Mouse (Mus musculus): ENCODE measurements around the gene Hint2.

Gene Hint2

DNA sequence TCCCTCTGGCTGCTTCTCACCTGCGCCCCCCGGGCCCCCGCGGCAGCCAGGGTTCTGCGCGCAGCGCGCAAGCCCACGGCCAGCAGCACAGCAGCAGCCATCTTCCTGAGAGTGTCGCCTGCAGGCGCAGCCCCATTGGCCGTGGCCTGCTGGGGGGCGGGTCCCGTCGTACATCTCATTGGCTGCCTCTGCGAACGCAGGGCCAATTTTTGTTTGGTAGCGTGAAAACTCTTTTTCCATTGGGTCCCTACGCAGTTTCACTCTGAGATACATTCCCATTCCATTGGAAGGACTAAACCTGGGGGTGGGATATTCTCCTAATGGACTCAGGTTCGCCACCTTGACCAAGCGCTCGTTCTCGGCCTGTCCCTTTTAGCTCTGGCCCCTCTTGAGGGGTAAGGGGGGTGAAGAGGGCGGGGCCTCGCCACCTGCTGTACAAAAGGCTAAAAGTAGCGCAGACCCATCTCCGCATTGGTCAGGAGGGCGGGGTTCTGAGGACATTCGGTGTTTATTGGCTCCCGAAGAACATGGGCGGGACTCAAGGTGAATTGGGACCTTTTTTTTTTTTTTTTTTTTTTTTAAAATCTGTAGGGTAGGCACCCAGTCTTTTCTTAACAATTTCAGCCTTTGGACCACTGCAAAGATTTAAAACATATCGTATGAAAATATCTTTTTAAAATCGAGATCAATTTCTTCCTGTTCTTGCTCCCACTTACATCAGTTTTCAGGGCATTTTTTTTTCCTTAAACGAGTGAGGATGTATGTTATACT is at the start of gene Hint2:
Hint2 (minus strand) TSS at position 128 of the 771 bp plus-strand sequence.
- peak; percentile 96 for DNase-seq

DNA sequence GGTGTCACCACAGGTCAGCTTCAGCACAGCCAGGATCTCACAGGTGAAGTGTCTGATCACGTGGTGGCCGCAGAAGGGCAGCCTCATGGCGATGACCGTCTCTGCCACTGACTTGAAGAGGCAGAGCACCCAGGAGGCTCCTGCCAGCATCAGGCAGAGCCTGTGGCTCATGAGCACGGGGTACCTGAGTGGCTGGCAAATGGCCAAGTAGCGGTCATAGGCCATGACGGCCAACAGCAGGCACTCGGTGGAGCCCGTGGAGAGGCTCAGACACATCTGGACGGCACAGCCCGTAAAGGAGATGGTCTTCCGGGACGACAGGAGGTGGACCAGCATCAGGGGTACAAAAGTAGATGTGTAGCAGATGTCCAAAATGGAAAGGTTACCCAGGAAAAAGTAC is 49.7 kb upstream of the Hint2 start:
- no peak for DNase-seq

- DNase-seq = no peak
Observed at GRCm38 (mm10) chr4:43703851-43704250, 47.6 kb upstream of the Hint2 start.

DNA sequence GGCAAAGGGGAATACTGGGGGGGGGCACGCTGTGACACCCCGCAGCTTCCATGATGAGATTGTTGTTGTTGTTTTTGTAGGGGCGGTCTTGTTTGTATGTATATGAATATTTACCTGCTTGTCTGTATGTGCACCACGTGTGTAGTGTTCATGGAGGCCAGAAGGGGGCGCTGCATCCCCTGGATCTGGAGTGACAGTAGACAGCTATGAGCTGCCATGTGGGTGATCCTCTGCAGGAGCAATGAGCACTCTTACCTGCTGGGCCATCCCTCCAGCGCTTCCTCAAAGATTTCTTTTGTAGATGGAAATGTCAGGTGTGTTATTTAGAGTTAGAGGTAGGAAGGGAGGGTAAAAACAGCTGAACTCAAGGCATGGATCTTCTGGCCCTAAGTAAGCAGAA is 47.2 kb upstream of the Hint2 start:
- no peak for DNase-seq

- no peak for DNase-seq
Observed at GRCm38 (mm10) chr4:43700707-43701106, 44.4 kb upstream of the Hint2 start, which contains the start of gene Olfr70. Gene Olfr70, minus strand, starts transcription at chr4:43700807.

DNA sequence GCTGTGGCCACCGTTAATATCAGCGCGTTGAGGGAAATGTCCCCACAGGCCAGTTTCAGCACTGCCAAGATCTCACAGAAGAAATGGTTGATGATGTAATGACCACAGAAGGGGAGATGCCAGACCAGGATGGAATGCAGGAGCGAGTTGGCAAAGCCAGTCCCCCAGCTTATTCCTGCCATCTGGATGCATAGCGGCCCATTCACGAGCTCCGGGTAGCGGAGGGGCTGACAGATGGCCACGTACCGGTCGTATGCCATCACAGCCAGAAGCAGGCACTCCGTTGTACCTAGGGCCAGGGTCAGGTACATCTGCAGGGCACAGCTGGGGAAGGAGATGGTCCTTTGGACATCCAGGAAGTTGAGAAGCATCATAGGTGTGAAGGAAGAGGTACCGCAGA is 40.3 kb upstream of the Hint2 start:
- no peak for DNase-seq

GRCm38 (mm10) chr4:43695249-43695671 is 39.0 kb upstream of the Hint2 start:
- no peak for DNase-seq

- DNase-seq = no peak
Observed at GRCm38 (mm10) chr4:43694439-43695248, 38.4 kb upstream of the Hint2 start.

- DNase-seq = no peak
Observed at GRCm38 (mm10) chr4:43693806-43694241, 37.6 kb upstream of the Hint2 start.

DNA sequence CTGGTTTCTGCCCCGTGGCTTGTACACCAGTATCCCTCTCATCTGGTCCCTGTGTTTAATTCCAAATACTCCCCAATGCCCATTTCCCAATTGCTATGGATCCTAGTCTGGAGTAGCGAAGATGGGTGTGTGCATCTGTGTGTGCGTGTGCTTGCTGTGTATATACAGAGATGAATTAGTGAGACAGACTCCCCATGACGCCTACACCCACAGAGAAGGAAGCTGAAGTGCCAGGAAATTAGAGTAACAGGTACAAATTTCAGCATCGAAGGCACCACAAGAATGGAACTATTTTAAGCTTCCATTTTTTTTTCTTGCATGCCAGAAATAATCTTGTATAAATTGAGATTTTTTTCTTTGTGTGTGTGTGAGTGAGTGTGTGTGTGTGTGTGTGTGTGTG is 34.8 kb upstream of the Hint2 start:
- peak; percentile 27 for DNase-seq

- DNase-seq = no peak
Observed at GRCm38 (mm10) chr4:43690021-43690420, 33.8 kb upstream of the Hint2 start.

DNA sequence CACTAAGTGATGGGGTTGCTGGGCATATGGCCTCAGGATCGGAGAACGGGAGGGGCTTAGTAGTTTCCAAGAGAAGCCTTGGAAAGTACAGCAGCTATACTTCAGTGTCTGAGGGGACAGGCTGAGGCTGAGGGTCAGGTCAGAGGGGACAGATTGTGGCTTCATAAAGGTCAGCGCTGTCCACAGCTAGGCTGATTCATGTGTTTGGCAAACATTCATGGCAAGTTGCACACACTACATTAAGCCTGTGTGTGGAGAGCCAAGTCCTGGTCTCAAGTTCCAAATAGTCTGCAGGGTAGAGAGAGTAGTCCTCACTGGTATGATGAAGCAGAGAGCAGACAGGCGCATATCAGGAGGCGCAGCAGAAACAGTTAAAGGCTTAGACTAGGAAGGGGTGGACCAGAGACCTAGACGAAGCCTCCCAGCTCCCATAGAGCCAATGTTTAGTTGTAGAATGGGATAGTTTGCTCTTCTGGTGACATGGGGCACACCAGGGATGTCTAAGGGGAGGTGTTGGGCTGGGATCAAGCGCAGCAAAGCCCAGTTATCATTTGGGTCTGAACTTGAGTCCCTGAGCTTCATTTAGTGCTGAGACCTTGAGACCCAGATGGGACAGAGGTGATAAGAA is 23.3 kb upstream of the Hint2 start:
- no peak for DNase-seq

DNA sequence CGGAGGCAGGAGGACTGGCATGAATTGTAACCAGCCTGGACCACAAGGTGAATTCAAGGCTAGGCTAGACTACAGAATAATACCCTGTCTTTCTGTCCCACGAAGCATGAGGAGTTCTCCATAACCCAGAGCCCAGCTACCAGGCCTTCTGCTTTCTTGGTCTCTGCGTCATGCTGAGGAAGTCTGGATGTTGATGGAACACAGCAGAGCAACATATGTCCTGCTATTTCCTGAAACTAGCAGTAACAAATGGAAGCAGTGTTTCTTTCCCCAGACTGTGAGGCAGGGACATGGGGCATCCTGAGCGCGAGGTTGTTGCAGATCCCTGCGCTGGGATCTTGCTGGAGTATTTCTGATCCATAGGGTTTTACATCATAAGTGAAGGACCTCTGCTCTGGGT is 22.3 kb upstream of the Hint2 start:
- no peak for DNase-seq

DNA sequence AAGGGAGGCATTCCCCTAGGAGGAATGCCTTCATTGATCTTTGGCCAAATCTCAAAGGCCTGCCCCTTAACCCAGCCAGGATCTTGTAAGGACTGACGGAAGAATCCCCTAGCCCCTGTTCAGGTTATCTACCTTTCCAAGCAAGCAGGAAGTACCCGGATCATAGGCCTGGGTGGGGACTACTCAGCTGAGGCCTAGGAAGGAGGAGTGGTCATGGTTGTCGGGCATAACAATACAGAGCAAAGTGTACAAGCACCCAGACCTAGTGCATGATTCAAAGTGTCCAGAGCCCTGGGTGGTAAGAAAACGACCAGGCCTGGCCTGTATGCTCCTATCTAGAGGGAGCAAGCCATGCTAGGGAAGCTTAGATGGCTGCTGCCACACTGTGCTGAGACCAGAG is 19.3 kb upstream of the Hint2 start:
- no peak for DNase-seq

GRCm38 (mm10) chr4:43674974-43675373 is 18.7 kb upstream of the Hint2 start:
- no peak for DNase-seq

DNA sequence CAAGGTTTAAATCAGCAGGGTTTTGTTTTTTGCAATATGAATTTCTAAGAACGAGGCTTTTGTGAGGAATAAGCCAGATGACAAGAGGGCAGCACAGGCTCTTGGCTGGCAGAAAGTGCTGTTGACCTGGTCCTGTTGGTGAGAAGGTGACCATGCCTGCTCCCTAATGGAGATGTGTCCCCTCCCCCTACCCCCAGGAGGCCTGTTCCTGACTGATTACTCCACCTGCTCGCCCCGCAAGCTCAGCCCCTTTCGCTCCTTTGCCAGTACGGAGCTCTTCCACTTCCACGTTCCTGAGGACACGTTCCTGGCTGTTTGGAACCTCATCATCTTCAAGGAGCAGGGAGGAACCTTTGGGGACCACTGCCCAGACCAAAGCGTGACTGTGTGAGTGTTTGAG is 17.4 kb upstream of the Hint2 start:
- DNase-seq = no peak

DNA sequence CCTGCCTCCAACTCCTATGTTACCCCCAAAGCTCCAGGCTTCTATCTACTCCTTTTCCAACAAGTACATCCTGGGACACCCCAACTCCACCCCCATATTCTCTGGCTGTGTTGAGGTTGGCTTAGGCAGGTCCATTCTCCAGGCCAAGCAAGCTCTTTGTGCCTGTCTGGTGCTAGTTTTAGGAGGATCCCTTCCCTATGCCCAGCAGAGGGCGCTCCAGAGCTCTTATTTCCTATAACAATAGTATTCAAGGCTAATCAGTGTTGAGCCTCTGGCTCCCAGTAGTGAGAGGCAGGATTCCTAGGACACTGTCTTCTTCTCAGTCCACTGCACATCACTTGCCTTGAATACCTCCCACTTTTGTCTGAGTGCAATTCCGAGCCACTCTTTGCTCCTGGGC is 15.8 kb upstream of the Hint2 start:
- peak; percentile 84 for DNase-seq

DNA sequence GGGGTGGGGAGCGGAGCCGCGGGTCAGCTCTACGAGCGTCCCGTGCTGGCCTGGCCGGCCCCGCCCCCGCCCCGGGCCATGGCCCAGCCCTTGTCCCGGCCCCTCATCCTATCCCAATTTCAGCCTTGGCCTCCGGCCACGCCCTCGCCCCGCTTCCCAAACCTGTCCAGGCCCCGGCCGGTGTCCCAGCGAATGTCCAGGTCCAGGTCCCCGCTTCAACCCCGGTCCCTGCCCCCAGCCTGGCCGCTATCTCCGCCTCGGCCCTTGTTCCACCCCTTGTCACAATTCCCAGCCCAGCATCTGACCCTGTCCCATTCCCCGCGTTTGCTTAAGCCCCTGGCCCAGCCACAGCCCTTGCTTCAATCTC is 13.1 kb upstream of the Hint2 start:
- peak; percentile 38 for DNase-seq

- DNase-seq = peak; percentile 93
Observed at GRCm38 (mm10) chr4:43668782-43669427, 12.6 kb upstream of the Hint2 start, which contains the start of the genes Tmem8b and Fam221b. Gene Tmem8b, plus strand, starts transcription at chr4:43668971. Gene Fam221b, minus strand, starts transcription at chr4:43669145.

GRCm38 (mm10) chr4:43666412-43666811 is 10.1 kb upstream of the Hint2 start:
- DNase-seq = no peak

- DNase-seq = no peak
Observed at GRCm38 (mm10) chr4:43657146-43657545, 880 bp upstream of the Hint2 start.

DNA sequence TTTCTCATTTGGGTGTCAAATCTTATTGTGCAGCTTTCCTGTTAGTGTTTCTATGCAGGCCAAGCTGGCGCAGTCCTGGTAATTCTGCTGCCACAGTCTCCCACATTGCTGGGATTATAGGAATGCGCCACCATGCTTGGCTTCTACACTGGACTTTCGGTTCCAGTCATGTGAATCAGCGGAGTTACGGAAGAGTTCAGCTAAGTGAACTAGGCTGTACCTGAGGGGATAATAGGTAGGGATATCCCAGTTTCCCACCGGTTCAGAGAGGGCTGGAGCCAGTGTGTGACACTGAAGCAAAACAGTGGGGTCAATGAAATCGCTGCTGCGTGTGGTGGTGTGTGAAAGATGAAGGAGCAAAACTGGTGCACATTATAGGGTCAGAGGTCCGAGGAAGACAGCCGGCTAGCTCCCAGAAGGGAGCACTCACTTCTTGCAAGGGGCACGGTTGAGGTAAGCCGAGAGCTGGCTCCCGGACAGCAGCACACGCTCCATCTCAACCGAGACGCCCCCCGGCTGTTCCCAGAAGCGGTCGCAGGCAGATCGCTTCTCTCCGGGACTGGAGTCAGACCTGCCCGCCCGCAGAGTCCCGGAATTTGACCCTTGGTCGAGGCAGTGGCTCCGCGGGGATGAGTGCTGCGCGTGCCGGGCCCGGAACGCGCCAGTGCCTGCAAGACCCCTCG is 469 bp downstream of the Hint2 start:
- no peak for DNase-seq

All from right cerebral cortex, adult 18-20 months (tissue).